Mouse (Mus musculus): ENCODE measurements at regions not wholly inside any gene's neighbourhood (a gene's known extent, or its start where the extent isn't known, plus 50 kb on each side); places are given as distances from the start of the nearest gene placed in this dataset.

- no peak for TF ChIP-seq BHLHE40 (IDR thresholded peaks at IDR 0.05; ENCODE audit: low read depth, low read length)
- no peak for TF ChIP-seq SIN3A (IDR thresholded peaks at IDR 0.05; ENCODE audit: low read length)
- TF ChIP-seq CTCF (conservative IDR thresholded peaks at IDR 0.05 in 1 of 2, IDR thresholded peaks at IDR 0.05 in 1 of 2; ENCODE audit: low read depth in 2 of 2, low read length in 2 of 2): no peak
- no peak for TF ChIP-seq KAT2A (IDR thresholded peaks at IDR 0.05; ENCODE audit: insufficient replicate concordance, low read length)
- TF ChIP-seq POLR2A (IDR thresholded peaks at IDR 0.05; ENCODE audit: low read depth, low read length): no peak
- no peak for TF ChIP-seq ELF1 (IDR thresholded peaks at IDR 0.05; ENCODE audit: low read depth, low read length)
These were observed 212.7 kb upstream of the Epha4 start for GRCm38 (mm10) chr1:77727561-77727960.
